Mouse (Mus musculus): ENCODE measurements around the gene Ppat. TPM values are rescaled to one million over a fixed set of nuclear protein-coding genes. Genes with fewer than 3 reads are reported as not detected.
A peak's percentile ranks its signal among the peaks of the same experiment; 100 is the strongest.

Ppat gene
- total RNA-seq (2014; fragmentation: Nextera tagmentation) (48.1 and 49.3 TPM in 2 replicates), total RNA-seq (2017) (67.8 and 76.6 TPM in 2 replicates), polyA plus RNA-seq (2012) (21.9 and 26.2 TPM in 2 replicates)

GRCm38 (mm10) chr5:76951106-76952027 lies at the start of gene Ppat, which contains the start of gene Paics:
Ppat (minus strand) TSS chr5:76951578.
Paics (plus strand) TSS chr5:76951307.
- DNase-seq (ENCODE audit: low spot score) (peak; percentile 89), ATAC-seq (ENCODE audit: extremely low read depth, insufficient number of reproducible peaks, low FRiP score, poor library complexity, severe bottlenecking) (peak; percentile 86)
- H3K4me3 ChIP-seq (ENCODE audit: low read depth, low read length), result peak within 1 kb of the TSS; percentile 94
- TF ChIP-seq CTCF (IDR thresholded peaks at IDR 0.05; ENCODE audit: low read depth, low read length) (no peak), POLR2AphosphoS5 (IDR thresholded peaks at IDR 0.05; ENCODE audit: insufficient replicate concordance, low read depth, low read length) (no peak), GATA1 (IDR thresholded peaks at IDR 0.05; ENCODE audit: borderline replicate concordance, low read length) (no peak), GATA2 (IDR thresholded peaks at IDR 0.05; ENCODE audit: borderline replicate concordance, low read depth, low read length) (no peak), TAL1 (conservative IDR thresholded peaks at IDR 0.05; ENCODE audit: low read depth, low read length) (no peak)
- peaks cover 62% of the 10 kb centered on the region for H3K4me1 ChIP-seq (ENCODE audit: insufficient read depth, low read depth, low read length)
- H3K9me3 ChIP-seq (replicated peaks), result no peaks in the 10 kb centered on the region
- peaks cover 51% of the 10 kb centered on the region for H3K36me3 ChIP-seq (replicated peaks)
- no peaks in the 10 kb centered on the region for H3K27me3 ChIP-seq (ENCODE audit: insufficient read depth, low read length)

DNA sequence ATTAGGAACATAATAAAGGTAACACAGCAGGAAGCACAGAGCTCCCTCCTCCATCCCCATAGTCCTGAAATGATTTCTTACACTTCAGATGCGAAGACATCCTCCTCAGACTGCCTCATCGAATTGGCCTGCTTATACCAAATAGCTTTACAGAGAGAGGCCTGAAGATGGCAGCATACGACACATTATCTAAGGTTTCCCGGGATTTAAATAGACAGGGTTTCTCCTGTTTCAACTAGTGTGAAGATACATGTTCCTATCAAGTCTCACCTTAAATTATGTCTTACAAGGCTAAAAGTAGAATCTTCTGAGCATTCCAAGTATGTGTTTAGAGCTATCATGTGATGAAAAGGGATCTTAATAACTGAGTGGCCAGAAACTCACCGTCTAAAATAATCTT lies 47.0 kb upstream of the Ppat start:
- ATAC-seq (ENCODE audit: extremely low read depth, insufficient number of reproducible peaks, low FRiP score, poor library complexity, severe bottlenecking), result no peak
- no peaks in the 10 kb centered on the region for H3K27me3 ChIP-seq (ENCODE audit: insufficient read depth, low read length)
- peaks cover 9% of the 10 kb centered on the region for H3K4me1 ChIP-seq (ENCODE audit: insufficient read depth, low read depth, low read length)
- DNase-seq (ENCODE audit: low spot score), result no peak
- H3K9me3 ChIP-seq (replicated peaks), result no peaks in the 10 kb centered on the region
- TF ChIP-seq CTCF (IDR thresholded peaks at IDR 0.05; ENCODE audit: low read depth, low read length), result no peak
- TF ChIP-seq GATA2 (IDR thresholded peaks at IDR 0.05; ENCODE audit: borderline replicate concordance, low read depth, low read length), result no peak
- H3K4me3 ChIP-seq (ENCODE audit: low read depth, low read length), result no peak overlapping the region
- peaks cover 74% of the 10 kb centered on the region for H3K36me3 ChIP-seq (replicated peaks)

GRCm38 (mm10) chr5:76993174-76993814 lies 41.9 kb upstream of the Ppat start:
- DNase-seq (ENCODE audit: low spot score) (no peak), ATAC-seq (ENCODE audit: extremely low read depth, insufficient number of reproducible peaks, low FRiP score, poor library complexity, severe bottlenecking) (peak; percentile 26; the same call in 1 of the 2 replicates)
- peak overlapping the region; percentile 23; the same call in 1 of the 2 replicates for H3K4me3 ChIP-seq (ENCODE audit: low read depth, low read length)
- no peaks in the 10 kb centered on the region for H3K27me3 ChIP-seq (ENCODE audit: insufficient read depth, low read length)
- TF ChIP-seq POLR2AphosphoS5 (IDR thresholded peaks at IDR 0.05; ENCODE audit: insufficient replicate concordance, low read depth, low read length), result no peak
- TF ChIP-seq TAL1 (conservative IDR thresholded peaks at IDR 0.05; ENCODE audit: low read depth, low read length), result peak; percentile 53
- peaks cover 88% of the 10 kb centered on the region for H3K36me3 ChIP-seq (replicated peaks)
- peaks cover 45% of the 10 kb centered on the region for H3K4me1 ChIP-seq (ENCODE audit: insufficient read depth, low read depth, low read length)
- no peaks in the 10 kb centered on the region for H3K9me3 ChIP-seq (replicated peaks)

- H3K36me3 ChIP-seq (replicated peaks), result peaks cover 86% of the 10 kb centered on the region
- TF ChIP-seq GATA1 (IDR thresholded peaks at IDR 0.05; ENCODE audit: borderline replicate concordance, low read length) (no peak), TAL1 (conservative IDR thresholded peaks at IDR 0.05; ENCODE audit: low read depth, low read length) (0 out of 2 replicates have a peak, but pooled peaks have one; percentile 16)
- no peak overlapping the region for H3K4me3 ChIP-seq (ENCODE audit: low read depth, low read length)
- H3K4me1 ChIP-seq (ENCODE audit: insufficient read depth, low read depth, low read length), result peaks cover 42% of the 10 kb centered on the region
- ATAC-seq (ENCODE audit: extremely low read depth, insufficient number of reproducible peaks, low FRiP score, poor library complexity, severe bottlenecking) (peak; percentile 54), DNase-seq (ENCODE audit: low spot score) (no peak)
- H3K27me3 ChIP-seq (ENCODE audit: insufficient read depth, low read length), result no peaks in the 10 kb centered on the region
- H3K9me3 ChIP-seq (replicated peaks), result no peaks in the 10 kb centered on the region
Measured at GRCm38 (mm10) chr5:76990789-76991188, 39.4 kb upstream of the Ppat start.

- H3K4me3 ChIP-seq (ENCODE audit: low read depth, low read length), result no peak overlapping the region
- H3K4me1 ChIP-seq (ENCODE audit: insufficient read depth, low read depth, low read length), result no peaks in the 10 kb centered on the region; the same call in 1 of the 2 replicates
- peaks cover 86% of the 10 kb centered on the region for H3K36me3 ChIP-seq (replicated peaks)
- no peaks in the 10 kb centered on the region for H3K9me3 ChIP-seq (replicated peaks)
- DNase-seq (ENCODE audit: low spot score) (no peak), ATAC-seq (ENCODE audit: extremely low read depth, insufficient number of reproducible peaks, low FRiP score, poor library complexity, severe bottlenecking) (no peak)
- TF ChIP-seq POLR2AphosphoS5 (IDR thresholded peaks at IDR 0.05; ENCODE audit: insufficient replicate concordance, low read depth, low read length) (no peak), GATA1 (IDR thresholded peaks at IDR 0.05; ENCODE audit: borderline replicate concordance, low read length) (no peak), TAL1 (conservative IDR thresholded peaks at IDR 0.05; ENCODE audit: low read depth, low read length) (no peak), CTCF (IDR thresholded peaks at IDR 0.05; ENCODE audit: low read depth, low read length) (no peak), GATA2 (IDR thresholded peaks at IDR 0.05; ENCODE audit: borderline replicate concordance, low read depth, low read length) (no peak)
- no peaks in the 10 kb centered on the region for H3K27me3 ChIP-seq (ENCODE audit: insufficient read depth, low read length)
Measured at GRCm38 (mm10) chr5:76984015-76984414, 32.6 kb upstream of the Ppat start.

GRCm38 (mm10) chr5:76975736-76976135 lies 24.4 kb upstream of the Ppat start:
- peaks cover 25% of the 10 kb centered on the region for H3K4me1 ChIP-seq (ENCODE audit: insufficient read depth, low read depth, low read length)
- TF ChIP-seq CTCF (IDR thresholded peaks at IDR 0.05; ENCODE audit: low read depth, low read length) (no peak), POLR2AphosphoS5 (IDR thresholded peaks at IDR 0.05; ENCODE audit: insufficient replicate concordance, low read depth, low read length) (no peak), GATA2 (IDR thresholded peaks at IDR 0.05; ENCODE audit: borderline replicate concordance, low read depth, low read length) (no peak), GATA1 (IDR thresholded peaks at IDR 0.05; ENCODE audit: borderline replicate concordance, low read length) (no peak), TAL1 (conservative IDR thresholded peaks at IDR 0.05; ENCODE audit: low read depth, low read length) (no peak)
- H3K4me3 ChIP-seq (ENCODE audit: low read depth, low read length), result peak overlapping the region; percentile 98
- no peaks in the 10 kb centered on the region for H3K27me3 ChIP-seq (ENCODE audit: insufficient read depth, low read length)
- DNase-seq (ENCODE audit: low spot score) (no peak), ATAC-seq (ENCODE audit: extremely low read depth, insufficient number of reproducible peaks, low FRiP score, poor library complexity, severe bottlenecking) (no peak)
- no peaks in the 10 kb centered on the region for H3K9me3 ChIP-seq (replicated peaks)
- H3K36me3 ChIP-seq (replicated peaks), result peaks cover 58% of the 10 kb centered on the region
